Mouse (Mus musculus) CH12.LX (cell line): ENCODE data around the gene Rbbp5.

ENCODE experiments used
- CTCF ChIP-seq, 2 experiments: IDR thresholded peaks in 1 of 2; conservative IDR thresholded peaks in 1 of 2; 2 replicates each; pipeline ENCODE4 v1.5.1; 2011 to 2012; ENCODE audit warnings: low read depth in 2 of 2, low read length in 2 of 2, improper control_type of control experiment in 1 of 2, inconsistent platforms in 1 of 2, mild to moderate bottlenecking in 1 of 2, moderate library complexity in 1 of 2
- EP300 ChIP-seq: IDR thresholded peaks from 2 replicates; pipeline ENCODE4 v1.6.1; 2011; ENCODE audit warnings: low read length, improper control_type of control experiment
- HCFC1 ChIP-seq: IDR thresholded peaks from 2 replicates; pipeline ENCODE4 v1.6.1; 2012; ENCODE audit warnings: low read depth, mild to moderate bottlenecking, inconsistent platforms, low read length, improper control_type of control experiment
- MAFK ChIP-seq: IDR thresholded peaks from 2 replicates; pipeline ENCODE4 v1.6.1; 2011; ENCODE audit warnings: low read length, improper control_type of control experiment; ENCODE audit not compliant: insufficient replicate concordance
- NELFE ChIP-seq: IDR thresholded peaks from 2 replicates; pipeline ENCODE4 v1.6.1; 2011; ENCODE audit warnings: low read depth, low read length, improper control_type of control experiment
- PAX5 ChIP-seq: IDR thresholded peaks from 2 replicates; pipeline ENCODE4 v1.6.1; 2012; ENCODE audit warnings: low read length, inconsistent platforms, mixed read lengths
- POLR2A ChIP-seq: IDR thresholded peaks from 2 replicates; pipeline ENCODE4 v1.6.1; 2011; ENCODE audit warnings: low read depth, mild to moderate bottlenecking, improper control_type of control experiment, low read length
- RAD21 ChIP-seq: IDR thresholded peaks from 2 replicates; pipeline ENCODE4 v1.6.1; 2011; ENCODE audit warnings: low read depth, mild to moderate bottlenecking, low read length, improper control_type of control experiment, moderate library complexity
- SIN3A ChIP-seq: IDR thresholded peaks from 2 replicates; pipeline ENCODE4 v1.6.1; 2012; ENCODE audit warnings: low read length, improper control_type of control experiment, inconsistent platforms
- TBP ChIP-seq: conservative IDR thresholded peaks from 2 replicates; pipeline ENCODE4 v1.6.1; 2011; ENCODE audit warnings: low read depth, low read length, improper control_type of control experiment
- TCF12 ChIP-seq: IDR thresholded peaks from 2 replicates; pipeline ENCODE4 v1.6.1; 2014; ENCODE audit warnings: low read depth, mild to moderate bottlenecking, inconsistent platforms, low read length, improper control_type of control experiment
- UBTF ChIP-seq: IDR thresholded peaks from 2 replicates; pipeline ENCODE4 v1.6.1; 2012; ENCODE audit warnings: low read depth, mild to moderate bottlenecking, inconsistent platforms, low read length, improper control_type of control experiment, moderate library complexity
- ZMIZ1 ChIP-seq: IDR thresholded peaks from 2 replicates; pipeline ENCODE4 v1.6.1; 2012; ENCODE audit warnings: low read depth, mild to moderate bottlenecking, inconsistent platforms, low read length, improper control_type of control experiment

- TF ChIP-seq ZMIZ1 (no peak), CTCF (conservative IDR thresholded peaks at IDR 0.05 in 1 of 2, IDR thresholded peaks at IDR 0.05 in 1 of 2; ENCODE audit: low read depth in 2 of 2, low read length in 2 of 2) (no peak), POLR2A (no peak), NELFE (no peak), HCFC1 (no peak), UBTF (no peak), TBP (no peak), RAD21 (no peak), TCF12 (no peak), EP300 (no peak), PAX5 (no peak), SIN3A (no peak), MAFK (no peak)
These were observed 41.5 kb downstream of the Rbbp5 start for GRCm38 (mm10) chr1:132518621-132519020.
